Mouse (Mus musculus) embryonic facial prominence, embryonic 14.5 days (tissue): ENCODE results near the gene Scaf11. TPM values are rescaled to one million over a fixed set of nuclear protein-coding genes. Genes with fewer than 3 reads are reported as not detected.
A peak's percentile ranks its signal among the peaks of the same experiment; 100 is the strongest.

Source experiments
- ATAC-seq: fragments of 200-750 bp; cut with Nextera tagmentation; 2 replicates; pipeline ENCODE4 v1.8.0; 2017; ENCODE audit warnings: low read depth, moderate number of reproducible peaks, moderate TSS enrichment
- DNase-seq: peaks from one replicate; pipeline ENCODE4 v3.0.0-alpha.2; 2015; ENCODE audit warnings: low spot score
- H3K27ac ChIP-seq: fragments of 300-500 bp; sonication (generic); replicated peaks from 2 replicates; pipeline ENCODE4 v1.5.1; 2014; ENCODE audit warnings: low read depth, mild to moderate bottlenecking, low read length, moderate library complexity
- H3K27me3 ChIP-seq: fragments of 300-500 bp; sonication (generic); replicated peaks from 2 replicates; pipeline ENCODE4 v1.6.1; 2014; ENCODE audit warnings: low read length; ENCODE audit not compliant: control insufficient read depth, insufficient read depth
- H3K36me3 ChIP-seq: fragments of 300-500 bp; sonication (generic); 2 replicates; pipeline ENCODE4 v1.6.1; 2014; ENCODE audit warnings: low read length, mixed read lengths; ENCODE audit not compliant: control insufficient read depth, insufficient read depth
- H3K4me1 ChIP-seq: fragments of 300-500 bp; sonication (generic); 2 replicates; pipeline ENCODE4 v1.6.1; 2014; ENCODE audit warnings: antibody characterized with exemption, low read length; ENCODE audit not compliant: control insufficient read depth, insufficient read depth
- H3K4me2 ChIP-seq: fragments of 300-500 bp; sonication (generic); 2 replicates; pipeline ENCODE4 v1.6.1; 2014; ENCODE audit warnings: low read depth, mild to moderate bottlenecking, low read length, moderate library complexity, mixed read lengths
- H3K4me3 ChIP-seq: fragments of 300-500 bp; sonication (generic); 2 replicates; pipeline ENCODE4 v1.5.1; 2014; ENCODE audit warnings: low read depth, mild to moderate bottlenecking, low read length
- H3K9ac ChIP-seq: fragments of 300-500 bp; sonication (generic); 2 replicates; pipeline ENCODE4 v1.6.1; 2014; ENCODE audit warnings: low read depth, mild to moderate bottlenecking, low read length, moderate library complexity, mixed read lengths
- H3K9me3 ChIP-seq: fragments of 300-500 bp; sonication (generic); 2 replicates; pipeline ENCODE4 v1.6.1; 2016; ENCODE audit warnings: low read length; ENCODE audit not compliant: control insufficient read depth
- WGBS: fragments of 180-500 bp; shearing (Covaris S2); extraction: QIAGEN DNeasy Blood & Tissue Kit; methylation state at CpG from one replicate; pipeline ENCODE4 v1.1.7; 2014; 5-methylcytosine and 5-hydroxymethylcytosine counted together
- polyA plus RNA-seq: library from polyadenylated mRNA; unstranded; fragments of >200 nt; fragmentation: Nextera tagmentation; extraction: Ambion mirVana; gene quantifications from 2 replicates; pipeline ENCODE4 v1.2.1, GENCODE M21; 2014

Gene Scaf11
- polyA plus RNA-seq, 1 experiment from 2014 or later, result 80.3 TPM

- no peaks in the 10 kb centered on the region for H3K36me3 ChIP-seq
Observed at GRCm38 (mm10) chr15:96490123-96490522, 29.5 kb upstream of the Scaf11 start.

DNA sequence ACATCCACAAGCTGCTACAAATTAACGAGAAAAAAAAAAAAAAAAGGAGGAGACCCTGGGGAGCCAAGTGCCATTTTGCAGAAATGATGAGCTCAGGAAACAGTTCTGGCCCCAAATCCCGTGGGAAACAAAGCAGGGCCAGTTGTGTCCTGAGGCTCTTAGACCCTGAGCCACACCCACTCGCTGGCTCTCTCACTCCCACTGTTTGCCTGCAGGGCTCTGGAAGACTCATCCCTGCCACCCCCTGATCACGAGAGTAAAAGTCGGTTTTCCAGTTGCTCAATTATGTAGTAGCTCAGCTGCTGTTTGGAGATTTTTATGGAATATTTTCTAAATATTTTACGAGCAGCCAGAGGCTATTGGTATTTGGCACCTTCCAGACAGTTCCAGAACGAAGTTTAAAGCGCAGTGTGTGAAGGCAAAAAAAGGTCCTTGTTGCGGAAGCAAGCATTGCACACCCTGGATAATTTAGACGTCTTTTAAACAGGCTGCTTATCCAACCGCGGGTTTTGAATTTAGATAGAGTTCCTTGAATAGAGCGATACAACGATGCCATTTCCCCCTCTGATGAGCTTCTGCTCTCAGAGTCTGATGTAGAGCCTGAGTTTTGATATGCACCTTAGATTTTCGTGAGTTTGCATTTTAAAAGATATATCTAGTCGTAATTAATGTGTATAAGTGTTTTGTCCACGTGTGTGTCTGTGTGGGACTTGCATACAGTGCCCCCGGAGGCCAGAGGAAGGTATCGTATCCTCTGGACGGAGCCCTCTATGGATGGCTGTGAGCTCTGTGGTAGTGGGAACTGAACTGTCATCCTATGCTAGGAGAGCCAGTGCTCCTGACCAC, 28.5 kb upstream of the Scaf11 start:
- peak; percentile 74 for DNase-seq
- peak overlapping the region; percentile 13 for H3K4me3 ChIP-seq
- no peaks in the 10 kb centered on the region for H3K36me3 ChIP-seq
- no peak overlapping the region; the same call in 1 of the 2 replicates for H3K27ac ChIP-seq
- H3K9ac ChIP-seq, result no peak overlapping the region
- ATAC-seq, result peak; percentile 56; the same call in 1 of the 2 replicates
- no peaks in the 10 kb centered on the region for H3K27me3 ChIP-seq
- H3K4me1 ChIP-seq, result peaks cover 22% of the 10 kb centered on the region
- 20% methylated on average over 20 of the region's 20 CpGs for WGBS
- peak overlapping the region; percentile 42 for H3K4me2 ChIP-seq
- H3K9me3 ChIP-seq, result no peaks in the 10 kb centered on the region

More at GRCm38 (mm10) chr15:96490123-96490522, 29.5 kb upstream of the Scaf11 start:
- H3K4me2 ChIP-seq, result no peak overlapping the region
- H3K4me3 ChIP-seq, result no peak overlapping the region
- H3K27me3 ChIP-seq, result no peaks in the 10 kb centered on the region
- 80% methylated on average over 5 of the region's 5 CpGs for WGBS
- H3K27ac ChIP-seq, result no peak overlapping the region
- no peak for ATAC-seq
- no peak for DNase-seq
- no peaks in the 10 kb centered on the region for H3K9me3 ChIP-seq
- peaks cover 22% of the 10 kb centered on the region for H3K4me1 ChIP-seq
- no peak overlapping the region for H3K9ac ChIP-seq

DNA sequence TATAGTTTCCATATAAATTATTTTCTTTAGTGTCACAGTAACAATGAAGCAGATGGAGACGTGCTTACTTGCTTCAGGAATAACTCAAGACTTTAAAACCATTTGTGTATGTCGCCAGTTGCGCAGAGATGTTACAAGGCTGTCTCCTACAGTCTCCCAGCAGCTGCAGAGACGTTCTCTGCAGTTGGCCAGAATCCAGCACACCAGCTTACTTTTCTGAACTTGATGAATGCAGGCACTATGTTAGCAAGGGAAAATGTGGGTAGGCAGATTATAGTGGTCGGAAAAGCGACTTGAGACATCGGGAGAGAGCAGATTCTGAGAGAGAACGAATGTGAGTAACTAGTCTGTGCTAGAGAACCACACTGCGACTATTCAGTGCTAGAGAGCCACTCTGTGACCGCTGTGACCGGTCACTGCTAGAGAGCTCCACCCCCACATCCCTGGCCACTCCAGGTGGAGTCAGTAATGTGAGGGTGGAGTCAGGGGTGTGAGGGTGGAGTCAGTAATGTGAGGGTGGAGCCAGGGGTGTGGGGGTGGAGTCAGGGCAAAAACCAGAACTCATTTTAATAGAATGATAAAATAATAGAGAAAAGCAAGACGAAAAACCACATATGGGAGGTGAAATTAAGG, 26.5 kb upstream of the Scaf11 start:
- H3K9me3 ChIP-seq, result no peaks in the 10 kb centered on the region
- peak; percentile 8; the same call in 1 of the 2 replicates for ATAC-seq
- WGBS, result 48% methylated on average over 12 of the region's 12 CpGs
- H3K4me3 ChIP-seq, result no peak overlapping the region
- H3K27me3 ChIP-seq, result no peaks in the 10 kb centered on the region
- no peak overlapping the region for H3K9ac ChIP-seq
- DNase-seq, result peak; percentile 73
- H3K4me2 ChIP-seq, result no peak overlapping the region
- peaks cover 18% of the 10 kb centered on the region for H3K4me1 ChIP-seq
- no peaks in the 10 kb centered on the region for H3K36me3 ChIP-seq
- peak overlapping the region; percentile 44; the same call in 1 of the 2 replicates for H3K27ac ChIP-seq

GRCm38 (mm10) chr15:96480822-96481221, 20.2 kb upstream of the Scaf11 start:
- Histone ChIP-seq H3K9ac (no peak overlapping the region), H3K27me3 (no peaks in the 10 kb centered on the region), H3K36me3 (no peaks in the 10 kb centered on the region), H3K9me3 (no peaks in the 10 kb centered on the region), H3K4me3 (no peak overlapping the region), H3K27ac (no peak overlapping the region), H3K4me1 (no peaks in the 10 kb centered on the region), H3K4me2 (no peak overlapping the region)
- DNase-seq (no peak), ATAC-seq (no peak)
- WGBS, result 68% methylated on average over 3 of the region's 3 CpGs

- Histone ChIP-seq H3K9me3 (no peaks in the 10 kb centered on the region), H3K4me3 (no peak overlapping the region), H3K4me1 (no peaks in the 10 kb centered on the region), H3K27ac (no peak overlapping the region), H3K9ac (no peak overlapping the region), H3K36me3 (no peaks in the 10 kb centered on the region), H3K27me3 (no peaks in the 10 kb centered on the region), H3K4me2 (no peak overlapping the region)
- no peak for DNase-seq
- ATAC-seq, result no peak
- 83% methylated on average over 12 of the region's 12 CpGs for WGBS
Observed at GRCm38 (mm10) chr15:96478006-96478405, 17.4 kb upstream of the Scaf11 start.

- peak; percentile 65 for DNase-seq
Observed at GRCm38 (mm10) chr15:96476359-96476758, 15.7 kb upstream of the Scaf11 start.

DNA sequence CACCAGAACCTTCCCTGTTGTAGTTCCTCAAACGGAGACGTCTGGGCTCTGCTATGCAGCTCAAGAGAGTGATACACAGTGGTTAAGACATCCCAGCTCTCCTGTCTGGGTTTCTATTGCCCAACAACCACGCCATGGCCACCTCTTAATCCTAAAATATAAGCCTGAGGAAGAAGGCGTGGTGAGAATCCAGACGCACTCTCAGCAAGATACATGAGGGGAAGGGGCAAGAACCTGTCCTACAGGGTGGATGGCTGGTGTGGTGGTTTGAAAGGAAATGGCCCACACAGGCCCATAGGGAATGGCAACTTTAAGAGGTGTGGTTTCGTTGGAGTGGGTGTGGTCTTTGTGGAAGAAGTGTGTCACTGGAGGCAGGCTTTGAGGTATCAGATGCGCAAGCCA, 14.9 kb upstream of the Scaf11 start:
- no peak for DNase-seq
- Histone ChIP-seq H3K9me3 (no peaks in the 10 kb centered on the region), H3K4me3 (no peak overlapping the region), H3K27me3 (no peaks in the 10 kb centered on the region), H3K27ac (no peak overlapping the region), H3K36me3 (no peaks in the 10 kb centered on the region), H3K9ac (no peak overlapping the region), H3K4me2 (no peak overlapping the region), H3K4me1 (no peaks in the 10 kb centered on the region)
- WGBS, result 83% methylated on average over 7 of the region's 7 CpGs
- no peak for ATAC-seq

More at GRCm38 (mm10) chr15:96476359-96476758, 15.7 kb upstream of the Scaf11 start:
- H3K4me2 ChIP-seq, result no peak overlapping the region
- 6% methylated on average over 7 of the region's 7 CpGs for WGBS
- H3K9me3 ChIP-seq, result no peaks in the 10 kb centered on the region
- no peak overlapping the region for H3K27ac ChIP-seq
- ATAC-seq, result peak; percentile 72
- H3K4me1 ChIP-seq, result no peaks in the 10 kb centered on the region
- H3K36me3 ChIP-seq, result no peaks in the 10 kb centered on the region
- no peak overlapping the region for H3K9ac ChIP-seq
- H3K27me3 ChIP-seq, result no peaks in the 10 kb centered on the region
- H3K4me3 ChIP-seq, result no peak overlapping the region

DNA sequence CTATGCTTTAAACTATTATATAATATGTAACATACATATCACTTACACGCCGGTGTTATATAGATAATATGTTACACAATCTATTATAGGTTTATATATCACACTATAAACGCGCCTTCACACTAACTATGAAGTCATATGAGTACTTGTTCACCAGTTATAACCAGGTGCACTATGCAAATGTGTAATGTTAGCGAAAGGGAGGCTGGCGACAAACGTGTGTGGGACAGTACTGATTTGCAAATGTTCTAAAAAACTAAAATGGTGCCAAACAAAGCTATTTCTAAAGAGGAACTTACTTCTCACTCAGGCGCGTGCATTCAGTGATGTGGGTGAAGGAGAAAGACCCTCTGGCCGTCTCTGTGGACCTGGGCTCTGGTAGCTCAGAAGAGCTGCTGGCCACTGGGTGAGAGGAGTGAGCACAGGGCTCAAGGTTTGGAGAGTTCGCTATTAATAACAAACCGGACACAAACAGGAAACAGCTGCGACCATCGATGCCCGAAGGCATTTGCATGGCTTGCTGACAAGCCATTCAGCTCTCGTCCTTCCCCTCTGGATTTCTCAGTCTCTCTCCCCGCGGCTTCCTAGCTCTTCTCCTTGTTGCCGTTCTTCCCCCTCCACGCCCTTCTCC, 13.8 kb upstream of the Scaf11 start:
- no peak overlapping the region for H3K27ac ChIP-seq
- peak; percentile 59 for DNase-seq
- no peaks in the 10 kb centered on the region for H3K27me3 ChIP-seq
- no peaks in the 10 kb centered on the region for H3K36me3 ChIP-seq
- no peaks in the 10 kb centered on the region for H3K9me3 ChIP-seq
- H3K4me1 ChIP-seq, result no peaks in the 10 kb centered on the region
- no peak for ATAC-seq
- 61% methylated on average over 17 of the region's 20 CpGs for WGBS
- no peak overlapping the region for H3K4me2 ChIP-seq
- no peak overlapping the region for H3K4me3 ChIP-seq
- H3K9ac ChIP-seq, result 0 out of 2 replicates have a peak overlapping the region, but pooled peaks have one; percentile 11
